Mouse (Mus musculus): ENCODE measurements around the gene Lrch4. TPM values are rescaled to one million over a fixed set of nuclear protein-coding genes. Genes with fewer than 3 reads are reported as not detected.

Gene Lrch4
- 576 and 587 TPM in 2 replicates for polyA plus RNA-seq (2012; rRNA removed)

DNA sequence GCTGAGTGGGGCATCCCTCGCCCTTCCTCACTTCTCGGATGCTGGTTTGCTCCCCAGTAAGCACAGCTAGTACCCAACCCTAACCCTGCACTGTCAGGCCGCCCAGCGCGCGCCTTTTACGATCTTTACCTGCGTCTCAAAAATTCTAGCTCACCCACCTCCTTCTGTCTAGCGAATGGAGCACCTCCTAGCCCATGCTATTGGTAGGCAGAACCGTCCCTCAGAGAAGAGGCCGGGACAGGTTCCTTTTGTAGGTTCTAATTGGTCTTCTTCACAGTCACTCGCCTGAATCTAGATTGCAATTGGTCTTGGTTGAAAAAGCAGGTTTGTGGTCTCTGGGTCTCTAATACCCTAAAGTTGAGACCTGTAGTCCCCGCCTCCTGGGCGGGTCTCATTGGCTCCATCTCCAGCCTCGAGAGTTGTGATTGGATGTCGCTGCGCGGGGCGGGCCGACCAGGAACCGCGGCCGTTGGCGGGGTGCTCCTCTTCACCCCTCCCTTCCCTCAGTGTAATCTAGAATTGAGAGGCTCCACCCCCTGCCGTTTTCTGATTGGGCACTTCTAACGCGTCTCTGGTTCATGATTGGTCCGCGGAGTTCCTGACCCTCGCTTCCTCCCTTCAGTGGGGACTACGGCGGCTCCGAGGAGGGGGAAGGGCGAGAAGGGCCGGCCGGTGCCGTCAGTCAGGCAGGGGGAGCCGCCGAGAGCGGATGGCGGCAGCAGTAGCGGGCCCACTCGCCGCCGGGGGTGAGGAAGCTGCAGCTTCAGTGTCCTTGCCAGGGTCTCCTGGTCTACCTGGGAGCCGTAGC, at the start of gene Lrch4, which contains the start of the genes Fbxo24 and Gm20605:
Gene Lrch4, plus strand, starts transcription at position 624 of the 808 bp plus-strand sequence.
Gene Fbxo24, minus strand, starts transcription at position 505 of the 808 bp plus-strand sequence.
Gene Gm20605, plus strand, starts transcription at position 678 of the 808 bp plus-strand sequence.
- Histone ChIP-seq H3K27me3 (ENCODE audit: control insufficient read depth, insufficient read depth, low read length) (no peaks in the 10 kb centered on the region), H3K4me1 (replicated peaks; ENCODE audit: control insufficient read depth, insufficient read depth, low read length) (peaks cover 23% of the 10 kb centered on the region), H3K27ac (ENCODE audit: control insufficient read depth, insufficient read depth, low read length) (peak within 1 kb of the TSS; percentile 98), H3K36me3 (ENCODE audit: control insufficient read depth, insufficient read depth, low read length) (peaks cover 2% of the 10 kb centered on the region; the same call in 1 of the 2 replicates), H3K4me3 (ENCODE audit: control insufficient read depth, insufficient read depth, low read length) (peak within 1 kb of the TSS; percentile 84)
- TF ChIP-seq CTCF (IDR thresholded peaks at IDR 0.05; ENCODE audit: borderline replicate concordance, control insufficient read depth, extremely low read depth, insufficient read depth, low read length, poor library complexity): 0 out of 2 replicates have a peak, but pooled peaks have one; percentile 38
- peak; percentile 97 for TF ChIP-seq POLR2A (IDR thresholded peaks at IDR 0.05; ENCODE audit: control insufficient read depth, extremely low read depth, insufficient read depth, low read length, poor library complexity)
- WGBS: under 1% methylated on average over 46 of the region's 46 CpGs
- DNase-seq: peak; percentile 99

DNA sequence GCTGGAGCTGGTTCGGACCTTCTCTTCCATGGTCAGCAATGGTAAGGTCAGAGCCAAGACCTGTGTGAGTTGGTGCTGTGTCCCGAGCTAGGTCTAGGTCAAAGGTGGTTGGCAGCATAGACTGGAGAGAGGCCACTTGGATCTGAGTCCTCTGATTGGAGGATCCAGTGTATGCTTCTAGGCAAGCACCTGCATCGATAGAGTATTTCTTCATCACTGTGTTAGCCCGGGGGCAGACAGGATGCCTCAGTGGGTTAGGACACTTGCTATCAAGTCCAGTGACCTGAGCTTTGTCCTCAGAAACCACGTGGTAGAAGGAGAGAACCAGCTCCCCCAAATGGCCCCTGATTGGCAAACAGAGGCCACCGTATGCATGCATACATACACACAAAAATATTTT, 48.7 kb upstream of the Lrch4 start:
- 89% methylated on average over 6 of the region's 6 CpGs for WGBS
- Histone ChIP-seq H3K4me3 (ENCODE audit: control insufficient read depth, insufficient read depth, low read length) (no peak overlapping the region), H3K27ac (ENCODE audit: control insufficient read depth, insufficient read depth, low read length) (no peak overlapping the region), H3K27me3 (ENCODE audit: control insufficient read depth, insufficient read depth, low read length) (no peaks in the 10 kb centered on the region), H3K36me3 (ENCODE audit: control insufficient read depth, insufficient read depth, low read length) (no peaks in the 10 kb centered on the region), H3K4me1 (replicated peaks; ENCODE audit: control insufficient read depth, insufficient read depth, low read length) (peaks cover 2% of the 10 kb centered on the region)
- TF ChIP-seq POLR2A (IDR thresholded peaks at IDR 0.05; ENCODE audit: control insufficient read depth, extremely low read depth, insufficient read depth, low read length, poor library complexity) (no peak), CTCF (IDR thresholded peaks at IDR 0.05; ENCODE audit: borderline replicate concordance, control insufficient read depth, extremely low read depth, insufficient read depth, low read length, poor library complexity) (no peak)
- DNase-seq: no peak

DNA sequence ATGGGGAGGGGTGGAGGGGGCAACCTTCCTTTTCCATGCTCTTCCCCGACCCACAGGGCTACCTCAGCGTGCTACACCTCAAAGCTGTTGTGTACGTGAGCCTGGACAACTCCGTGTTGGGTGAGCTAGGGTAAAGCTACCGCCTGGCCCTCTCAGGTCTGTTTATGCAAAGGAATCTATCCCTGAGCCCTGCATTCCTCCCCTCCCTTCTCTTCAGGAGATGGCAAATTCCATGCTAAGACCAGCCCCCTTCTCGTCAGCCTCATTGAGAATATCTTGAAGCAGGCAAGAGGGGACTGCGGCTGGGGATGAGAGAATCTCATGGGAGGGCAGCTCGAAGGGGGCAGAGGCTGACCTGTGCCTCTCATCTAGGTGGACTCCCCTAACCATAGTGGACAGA, 46.2 kb upstream of the Lrch4 start:
- H3K4me3 ChIP-seq (ENCODE audit: control insufficient read depth, insufficient read depth, low read length): no peak overlapping the region
- WGBS: 91% methylated on average over 8 of the region's 8 CpGs
- TF ChIP-seq POLR2A (IDR thresholded peaks at IDR 0.05; ENCODE audit: control insufficient read depth, extremely low read depth, insufficient read depth, low read length, poor library complexity) (no peak), CTCF (IDR thresholded peaks at IDR 0.05; ENCODE audit: borderline replicate concordance, control insufficient read depth, extremely low read depth, insufficient read depth, low read length, poor library complexity) (no peak)
- peaks cover 2% of the 10 kb centered on the region for H3K4me1 ChIP-seq (replicated peaks; ENCODE audit: control insufficient read depth, insufficient read depth, low read length)
- no peaks in the 10 kb centered on the region for H3K27me3 ChIP-seq (ENCODE audit: control insufficient read depth, insufficient read depth, low read length)
- H3K36me3 ChIP-seq (ENCODE audit: control insufficient read depth, insufficient read depth, low read length): no peaks in the 10 kb centered on the region
- H3K27ac ChIP-seq (ENCODE audit: control insufficient read depth, insufficient read depth, low read length): no peak overlapping the region
- no peak for DNase-seq

DNA sequence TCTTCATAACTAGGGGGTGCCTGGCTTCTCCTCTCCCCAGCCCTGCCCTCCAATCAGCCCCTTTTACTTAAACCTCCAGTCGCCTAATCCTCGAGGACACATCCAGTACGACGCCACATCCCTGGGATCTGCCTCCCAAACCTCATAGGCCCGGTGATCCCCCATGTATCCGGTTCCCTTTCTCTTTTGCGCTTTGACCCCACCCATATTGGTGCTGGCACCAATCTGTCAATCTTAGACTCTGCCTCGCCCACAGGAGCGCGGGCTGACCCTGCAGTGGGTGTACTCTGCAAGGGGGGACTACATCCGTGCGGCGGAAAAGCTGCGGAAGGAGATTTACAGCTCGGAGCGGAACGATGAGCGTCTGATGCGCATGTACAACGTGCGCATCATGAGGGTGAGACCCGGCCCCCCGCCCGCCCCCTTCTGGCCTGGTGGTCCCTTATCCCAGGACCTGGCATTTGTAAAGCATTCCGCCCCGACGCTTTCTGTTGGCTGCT, 45.2 kb upstream of the Lrch4 start:
- peak; percentile 26 for DNase-seq
- Histone ChIP-seq H3K4me3 (ENCODE audit: control insufficient read depth, insufficient read depth, low read length) (peak overlapping the region; percentile 30), H3K4me1 (replicated peaks; ENCODE audit: control insufficient read depth, insufficient read depth, low read length) (peaks cover 2% of the 10 kb centered on the region)

DNA sequence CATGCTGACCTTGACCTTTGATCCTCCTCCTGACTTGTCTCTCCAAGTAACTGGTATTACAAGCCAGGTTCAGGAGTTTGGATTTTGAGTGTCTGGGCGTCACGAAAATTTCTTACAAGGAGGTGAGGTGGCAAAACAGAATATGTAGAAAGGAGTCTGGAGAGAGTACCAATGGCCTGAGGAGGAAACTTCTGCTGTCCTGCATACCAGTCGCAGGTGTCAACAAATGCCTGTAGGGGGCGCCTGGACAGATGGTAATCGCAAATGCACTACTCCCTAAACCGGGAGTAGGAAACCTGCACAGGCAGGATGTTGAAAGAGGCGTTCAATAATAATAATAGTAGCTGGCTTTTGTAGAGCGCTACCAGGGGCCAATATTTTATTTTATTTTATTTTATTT, 43.9 kb upstream of the Lrch4 start:
- Histone ChIP-seq H3K4me1 (replicated peaks; ENCODE audit: control insufficient read depth, insufficient read depth, low read length) (peaks cover 2% of the 10 kb centered on the region), H3K36me3 (ENCODE audit: control insufficient read depth, insufficient read depth, low read length) (no peaks in the 10 kb centered on the region), H3K27ac (ENCODE audit: control insufficient read depth, insufficient read depth, low read length) (no peak overlapping the region), H3K4me3 (ENCODE audit: control insufficient read depth, insufficient read depth, low read length) (no peak overlapping the region), H3K27me3 (ENCODE audit: control insufficient read depth, insufficient read depth, low read length) (no peaks in the 10 kb centered on the region)
- 31% methylated on average over 8 of the region's 8 CpGs for WGBS
- TF ChIP-seq POLR2A (IDR thresholded peaks at IDR 0.05; ENCODE audit: control insufficient read depth, extremely low read depth, insufficient read depth, low read length, poor library complexity) (no peak), CTCF (IDR thresholded peaks at IDR 0.05; ENCODE audit: borderline replicate concordance, control insufficient read depth, extremely low read depth, insufficient read depth, low read length, poor library complexity) (no peak)
- DNase-seq: peak; percentile 76

More for the DNA sequence above, 45.2 kb upstream of the Lrch4 start:
- no peaks in the 10 kb centered on the region for H3K36me3 ChIP-seq (ENCODE audit: control insufficient read depth, insufficient read depth, low read length)
- no peak for TF ChIP-seq CTCF (IDR thresholded peaks at IDR 0.05; ENCODE audit: borderline replicate concordance, control insufficient read depth, extremely low read depth, insufficient read depth, low read length, poor library complexity)
- no peak for TF ChIP-seq POLR2A (IDR thresholded peaks at IDR 0.05; ENCODE audit: control insufficient read depth, extremely low read depth, insufficient read depth, low read length, poor library complexity)
- 69% methylated on average over 27 of the region's 27 CpGs for WGBS
- no peaks in the 10 kb centered on the region for H3K27me3 ChIP-seq (ENCODE audit: control insufficient read depth, insufficient read depth, low read length)
- H3K27ac ChIP-seq (ENCODE audit: control insufficient read depth, insufficient read depth, low read length): no peak overlapping the region

DNA sequence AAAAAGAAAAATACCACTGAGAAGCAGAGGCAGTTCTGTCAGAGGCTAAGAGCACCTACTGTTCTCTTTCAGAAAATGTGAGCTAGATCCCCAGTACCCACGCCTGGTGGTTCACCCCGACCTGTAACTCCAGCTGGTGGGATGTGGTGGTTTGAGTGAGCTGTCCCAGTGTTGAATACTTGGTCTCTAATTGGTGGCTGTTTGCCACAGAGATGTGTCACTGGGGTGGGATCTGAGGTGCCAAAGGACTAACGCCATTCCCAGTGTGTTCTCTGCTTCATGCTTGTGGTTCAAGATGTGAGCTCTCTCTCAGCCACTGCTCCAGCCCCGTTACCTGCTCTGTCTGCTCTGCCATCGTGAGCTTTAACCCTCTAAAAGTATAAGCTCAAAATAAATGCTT, 38.4 kb upstream of the Lrch4 start:
- DNase-seq: no peak
- TF ChIP-seq POLR2A (IDR thresholded peaks at IDR 0.05; ENCODE audit: control insufficient read depth, extremely low read depth, insufficient read depth, low read length, poor library complexity) (no peak), CTCF (IDR thresholded peaks at IDR 0.05; ENCODE audit: borderline replicate concordance, control insufficient read depth, extremely low read depth, insufficient read depth, low read length, poor library complexity) (no peak)

More for the DNA sequence above, 38.4 kb upstream of the Lrch4 start:
- Histone ChIP-seq H3K4me3 (ENCODE audit: control insufficient read depth, insufficient read depth, low read length) (no peak overlapping the region), H3K4me1 (replicated peaks; ENCODE audit: control insufficient read depth, insufficient read depth, low read length) (no peaks in the 10 kb centered on the region), H3K27me3 (ENCODE audit: control insufficient read depth, insufficient read depth, low read length) (no peaks in the 10 kb centered on the region), H3K27ac (ENCODE audit: control insufficient read depth, insufficient read depth, low read length) (no peak overlapping the region), H3K36me3 (ENCODE audit: control insufficient read depth, insufficient read depth, low read length) (no peaks in the 10 kb centered on the region)
- 74% methylated on average over 5 of the region's 5 CpGs for WGBS
